Mouse (Mus musculus): Measurements from ENCODE around the gene Haao. TPM values are rescaled to one million over a fixed set of nuclear protein-coding genes. Genes with fewer than 3 reads are reported as not detected.
"Not testable (repeated sequence)": the region's sequence is repeated elsewhere in the genome, so short reads cannot be mapped to it uniquely, and the experiment has no call there.

Haao gene
- polyA plus RNA-seq, 1 experiment = 96.3 TPM

DNA sequence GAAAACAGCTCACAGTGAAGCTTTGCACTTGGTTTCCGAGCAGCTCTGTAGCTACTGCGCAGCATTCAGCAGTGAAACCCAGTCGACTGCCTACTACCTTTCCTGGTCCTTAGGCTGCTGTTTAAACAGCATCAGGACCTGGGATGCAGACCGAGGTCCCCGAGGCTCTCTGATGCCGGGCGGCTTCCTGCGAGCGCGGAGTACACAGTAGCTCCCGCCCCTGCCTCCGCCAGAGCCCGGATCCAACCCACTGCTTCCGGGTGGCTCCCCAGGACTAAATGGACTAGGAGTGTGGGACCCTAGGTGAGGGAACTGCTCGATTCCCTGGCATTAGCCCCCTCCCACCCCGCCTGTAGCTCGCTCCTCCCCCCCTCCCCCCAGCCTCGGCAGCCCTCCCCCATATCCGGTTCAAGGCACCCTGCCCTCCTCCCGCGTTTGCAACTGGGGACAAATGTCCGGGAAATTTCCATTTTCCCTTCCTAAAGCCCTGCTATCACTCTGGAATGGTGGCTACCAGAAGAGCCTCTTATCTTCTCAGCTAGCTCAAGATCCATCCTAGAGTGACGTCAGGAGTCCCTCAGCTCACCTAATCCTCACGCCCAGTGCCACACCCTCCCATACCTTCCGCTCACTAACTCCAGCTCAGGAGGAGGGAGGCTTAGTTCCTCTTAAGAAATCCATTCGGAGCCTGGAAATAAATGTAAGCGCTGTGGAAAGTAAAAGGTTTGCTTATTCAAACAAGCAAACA lies 14.5 kb upstream of the Haao start:
- Histone ChIP-seq H3K4me1 (ENCODE audit: control insufficient read depth, insufficient read depth, low read length) (no peaks in the 10 kb centered on the region; the same call in 1 of the 2 replicates), H3K4me3 (replicated peaks; ENCODE audit: control insufficient read depth, low read depth, low read length) (peak overlapping the region; percentile 90), H3K27ac (ENCODE audit: control insufficient read depth, insufficient read depth, low read depth, low read length, poor library complexity) (peak overlapping the region; percentile 94)
- TF ChIP-seq CTCF (IDR thresholded peaks at IDR 0.05; ENCODE audit: control insufficient read depth, insufficient read depth, low read length) (no peak), POLR2A (IDR thresholded peaks at IDR 0.05; ENCODE audit: borderline replicate concordance, control insufficient read depth, low read depth, low read length) (0 out of 2 replicates have a peak, but pooled peaks have one; percentile 26)
- under 1% methylated on average over 27 of the region's 27 CpGs for WGBS

DNA sequence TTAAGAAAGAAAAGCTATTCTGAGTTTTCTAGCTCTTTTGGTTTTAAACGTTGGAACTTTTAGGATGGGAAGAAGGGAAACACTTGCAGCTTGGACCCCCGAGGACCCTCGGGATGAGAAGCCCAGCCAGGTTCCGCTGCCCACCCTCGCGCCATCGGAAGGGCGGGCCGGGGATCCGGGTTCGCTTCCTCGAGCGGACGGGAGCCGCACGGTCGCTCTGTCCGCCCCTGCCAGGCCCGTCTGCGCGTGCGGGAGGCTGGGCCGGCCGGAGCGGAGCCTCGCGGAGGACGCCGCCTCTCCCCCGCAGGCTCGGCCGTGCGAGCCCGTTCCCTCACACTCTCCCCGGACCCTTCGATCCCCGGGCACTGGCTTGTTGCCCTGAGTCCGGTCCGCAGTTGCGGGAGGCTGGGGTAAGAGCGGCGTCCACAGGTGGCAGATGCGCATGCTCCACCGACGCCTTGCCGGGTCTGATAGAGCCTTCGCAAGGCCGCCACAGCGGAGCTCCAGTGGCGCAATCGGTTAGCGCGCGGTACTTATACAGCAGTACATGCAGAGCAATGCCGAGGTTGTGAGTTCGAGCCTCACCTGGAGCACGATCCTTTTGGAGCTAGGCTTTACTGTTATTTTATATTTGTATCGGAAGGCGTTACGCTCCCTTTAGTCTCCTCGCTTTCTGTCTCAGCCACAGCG lies 13.8 kb upstream of the Haao start:
- WGBS = under 1% methylated on average over 57 of the region's 62 CpGs
- Histone ChIP-seq H3K4me1 (ENCODE audit: control insufficient read depth, insufficient read depth, low read length) (no peaks in the 10 kb centered on the region; the same call in 1 of the 2 replicates), H3K27ac (ENCODE audit: control insufficient read depth, insufficient read depth, low read depth, low read length, poor library complexity) (peak overlapping the region; percentile 94), H3K4me3 (replicated peaks; ENCODE audit: control insufficient read depth, low read depth, low read length) (peak overlapping the region; percentile 90)
- peak; percentile 21; the same call in 1 of the 2 replicates for TF ChIP-seq CTCF (IDR thresholded peaks at IDR 0.05; ENCODE audit: control insufficient read depth, insufficient read depth, low read length)
- peak; percentile 75; the same call in 1 of the 2 replicates for TF ChIP-seq POLR2A (IDR thresholded peaks at IDR 0.05; ENCODE audit: borderline replicate concordance, control insufficient read depth, low read depth, low read length)

DNA sequence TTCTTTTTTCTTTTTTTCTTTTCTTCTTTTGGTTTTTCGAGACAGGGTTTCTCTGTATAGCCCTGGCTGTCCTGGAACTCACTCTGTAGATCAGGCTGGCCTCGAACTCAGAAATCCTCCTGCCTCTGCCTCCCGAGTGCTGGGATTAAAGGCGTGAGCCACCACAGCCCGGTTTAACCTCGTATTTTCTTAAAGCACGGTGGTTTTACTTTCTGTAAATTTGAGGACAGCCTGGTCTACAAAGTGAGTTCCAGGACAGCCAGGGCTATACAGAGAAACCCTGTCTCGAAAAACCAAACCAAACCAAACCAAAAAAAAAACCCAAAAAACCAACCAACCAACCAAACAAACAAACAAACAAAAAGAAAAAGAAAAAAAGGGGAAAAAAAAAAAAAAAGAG lies 13.2 kb upstream of the Haao start:
- not testable (repeated sequence) for H3K4me1 ChIP-seq (ENCODE audit: control insufficient read depth, insufficient read depth, low read length); H3K4me3 ChIP-seq (replicated peaks; ENCODE audit: control insufficient read depth, low read depth, low read length); H3K27ac ChIP-seq (ENCODE audit: control insufficient read depth, insufficient read depth, low read depth, low read length, poor library complexity)
- 69% methylated on average over 8 of the region's 8 CpGs for WGBS

DNA sequence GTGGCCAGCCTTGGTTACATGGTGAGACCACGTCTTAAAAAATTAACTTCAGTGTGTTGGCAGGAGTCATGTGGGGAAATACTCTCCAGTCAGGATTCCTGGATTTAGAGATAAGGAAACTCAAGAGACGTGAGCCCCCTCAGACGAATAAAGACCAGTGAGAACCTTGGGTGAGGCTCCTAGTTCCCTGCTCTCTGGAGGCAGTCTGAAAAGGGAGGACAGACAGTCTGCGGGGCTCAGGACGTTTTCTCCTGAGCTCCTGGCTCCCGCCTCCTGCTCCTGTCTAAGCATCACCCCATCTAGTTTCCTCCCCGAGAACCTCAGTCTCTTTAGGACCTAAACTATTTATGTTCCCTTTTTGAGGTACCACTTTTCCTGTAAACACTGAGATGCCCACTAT lies 12.5 kb upstream of the Haao start:
- Histone ChIP-seq H3K4me3 (replicated peaks; ENCODE audit: control insufficient read depth, low read depth, low read length) (no peak overlapping the region), H3K4me1 (ENCODE audit: control insufficient read depth, insufficient read depth, low read length) (no peaks in the 10 kb centered on the region; the same call in 1 of the 2 replicates), H3K27ac (ENCODE audit: control insufficient read depth, insufficient read depth, low read depth, low read length, poor library complexity) (no peak overlapping the region)
- TF ChIP-seq CTCF (IDR thresholded peaks at IDR 0.05; ENCODE audit: control insufficient read depth, insufficient read depth, low read length) = no peak
- 71% methylated on average over 7 of the region's 7 CpGs for WGBS

DNA sequence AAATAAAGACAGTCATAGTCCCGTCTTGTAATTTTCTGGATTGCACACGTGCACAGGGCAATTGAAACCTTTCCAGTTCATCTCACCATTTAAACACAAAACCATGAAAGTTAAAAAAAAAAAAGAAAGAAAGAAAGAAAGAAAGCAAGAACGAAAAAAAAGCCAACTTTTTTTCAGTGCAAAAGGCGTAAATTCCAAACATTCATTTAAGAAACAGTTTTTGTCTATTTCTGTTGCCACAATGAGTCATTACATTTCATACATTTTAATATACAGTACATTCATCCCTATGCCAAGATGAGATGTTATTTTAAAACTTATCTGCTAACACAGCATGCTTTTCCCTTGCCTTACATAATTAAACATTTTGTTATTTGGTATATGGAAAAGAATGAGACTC lies 11.9 kb upstream of the Haao start:
- no peak overlapping the region for H3K27ac ChIP-seq (ENCODE audit: control insufficient read depth, insufficient read depth, low read depth, low read length, poor library complexity)
- no peaks in the 10 kb centered on the region; the same call in 1 of the 2 replicates for H3K4me1 ChIP-seq (ENCODE audit: control insufficient read depth, insufficient read depth, low read length)
- H3K4me3 ChIP-seq (replicated peaks; ENCODE audit: control insufficient read depth, low read depth, low read length) = no peak overlapping the region
- 90% methylated on average over 4 of the region's 4 CpGs for WGBS
- TF ChIP-seq CTCF (IDR thresholded peaks at IDR 0.05; ENCODE audit: control insufficient read depth, insufficient read depth, low read length) (no peak), POLR2A (IDR thresholded peaks at IDR 0.05; ENCODE audit: borderline replicate concordance, control insufficient read depth, low read depth, low read length) (no peak)

DNA sequence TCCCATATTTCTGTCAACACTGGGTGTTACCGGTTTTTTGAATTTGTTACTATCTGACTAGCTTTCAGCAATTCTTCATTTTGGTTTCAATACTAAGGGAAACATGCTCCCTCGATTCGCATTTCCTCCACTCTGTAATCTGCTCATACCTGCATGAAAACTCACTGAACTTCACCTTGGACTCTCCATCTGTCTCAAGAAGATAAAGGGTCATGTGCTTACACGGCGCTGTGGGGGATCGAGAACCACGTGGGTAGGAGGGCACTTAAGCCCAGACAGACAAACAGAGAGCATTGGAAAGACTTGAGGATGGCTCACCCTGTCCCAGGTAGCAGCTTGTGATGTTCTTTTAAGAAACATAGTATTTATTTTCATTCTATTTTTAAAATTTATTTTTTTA lies 10.7 kb upstream of the Haao start:
- no peak overlapping the region for H3K27ac ChIP-seq (ENCODE audit: control insufficient read depth, insufficient read depth, low read depth, low read length, poor library complexity)
- H3K4me3 ChIP-seq (replicated peaks; ENCODE audit: control insufficient read depth, low read depth, low read length) = no peak overlapping the region
- no peak for TF ChIP-seq POLR2A (IDR thresholded peaks at IDR 0.05; ENCODE audit: borderline replicate concordance, control insufficient read depth, low read depth, low read length)
- TF ChIP-seq CTCF (IDR thresholded peaks at IDR 0.05; ENCODE audit: control insufficient read depth, insufficient read depth, low read length) = no peak
- no peaks in the 10 kb centered on the region; the same call in 1 of the 2 replicates for H3K4me1 ChIP-seq (ENCODE audit: control insufficient read depth, insufficient read depth, low read length)
- 46% methylated on average over 7 of the region's 7 CpGs for WGBS

DNA sequence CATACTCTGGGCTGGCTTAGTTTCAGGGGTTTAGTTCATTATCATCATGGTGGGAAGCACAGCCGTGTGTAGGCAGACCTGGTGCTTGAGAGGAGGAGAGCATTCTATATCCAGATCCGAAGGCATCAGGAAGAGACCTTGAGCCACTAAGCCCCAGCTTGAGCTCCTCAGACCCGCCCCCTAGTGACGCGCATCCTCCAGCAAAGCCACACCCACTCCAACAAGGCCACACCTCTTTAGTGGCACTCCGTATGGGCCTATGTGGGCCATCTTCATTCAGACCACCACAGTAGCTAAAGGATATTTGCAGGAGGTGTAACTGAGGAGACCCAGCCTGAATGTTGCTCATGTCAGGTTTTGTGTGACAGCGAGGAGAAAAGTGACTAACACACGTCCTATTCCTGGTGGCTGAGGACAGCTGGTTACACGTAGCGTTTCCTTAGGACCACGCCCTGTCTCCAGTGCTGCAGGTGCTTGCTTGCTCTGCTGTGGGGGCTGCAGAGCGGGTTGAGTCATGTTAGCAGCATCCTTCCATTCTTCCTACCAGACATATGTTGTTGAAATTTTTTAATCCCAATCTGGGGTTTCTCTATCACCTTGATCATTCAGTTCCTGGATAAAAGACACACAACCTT lies 6.6 kb upstream of the Haao start:
- TF ChIP-seq CTCF (IDR thresholded peaks at IDR 0.05; ENCODE audit: control insufficient read depth, insufficient read depth, low read length) = no peak
- TF ChIP-seq POLR2A (IDR thresholded peaks at IDR 0.05; ENCODE audit: borderline replicate concordance, control insufficient read depth, low read depth, low read length) = no peak
- 58% methylated on average over 12 of the region's 12 CpGs for WGBS
- H3K4me1 ChIP-seq (ENCODE audit: control insufficient read depth, insufficient read depth, low read length) = no peaks in the 10 kb centered on the region; the same call in 1 of the 2 replicates
- H3K27ac ChIP-seq (ENCODE audit: control insufficient read depth, insufficient read depth, low read depth, low read length, poor library complexity) = no peak overlapping the region
- H3K4me3 ChIP-seq (replicated peaks; ENCODE audit: control insufficient read depth, low read depth, low read length) = peak overlapping the region; percentile 16

DNA sequence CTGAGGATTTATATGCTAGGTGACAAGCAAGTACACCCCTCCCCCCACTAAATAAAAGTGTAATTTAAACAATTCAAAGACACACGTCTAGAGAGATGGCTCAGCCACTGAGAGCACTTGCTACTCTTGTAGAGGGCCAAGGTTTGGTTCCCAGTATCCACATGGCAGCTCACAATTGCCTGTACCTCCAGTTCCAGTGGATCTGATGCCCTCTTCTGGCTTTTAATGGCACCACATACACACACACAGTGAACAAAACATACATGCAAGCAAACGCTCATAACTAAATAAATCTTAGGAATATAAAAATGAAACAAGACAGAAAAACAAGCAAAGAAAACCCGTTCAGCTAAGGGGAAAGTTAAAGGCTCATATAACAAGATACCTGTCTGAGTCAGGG lies 6.1 kb upstream of the Haao start:
- TF ChIP-seq CTCF (IDR thresholded peaks at IDR 0.05; ENCODE audit: control insufficient read depth, insufficient read depth, low read length) (no peak), POLR2A (IDR thresholded peaks at IDR 0.05; ENCODE audit: borderline replicate concordance, control insufficient read depth, low read depth, low read length) (no peak)
- no peak overlapping the region for H3K4me3 ChIP-seq (replicated peaks; ENCODE audit: control insufficient read depth, low read depth, low read length)
- WGBS = 76% methylated on average over 3 of the region's 3 CpGs
- no peak overlapping the region for H3K27ac ChIP-seq (ENCODE audit: control insufficient read depth, insufficient read depth, low read depth, low read length, poor library complexity)
- H3K4me1 ChIP-seq (ENCODE audit: control insufficient read depth, insufficient read depth, low read length) = no peaks in the 10 kb centered on the region; the same call in 1 of the 2 replicates

Measured in bone marrow, adult 2 months (tissue).